13 mouse cellular contexts compared by ENCODE assay signal in the genomic region with DNA sequence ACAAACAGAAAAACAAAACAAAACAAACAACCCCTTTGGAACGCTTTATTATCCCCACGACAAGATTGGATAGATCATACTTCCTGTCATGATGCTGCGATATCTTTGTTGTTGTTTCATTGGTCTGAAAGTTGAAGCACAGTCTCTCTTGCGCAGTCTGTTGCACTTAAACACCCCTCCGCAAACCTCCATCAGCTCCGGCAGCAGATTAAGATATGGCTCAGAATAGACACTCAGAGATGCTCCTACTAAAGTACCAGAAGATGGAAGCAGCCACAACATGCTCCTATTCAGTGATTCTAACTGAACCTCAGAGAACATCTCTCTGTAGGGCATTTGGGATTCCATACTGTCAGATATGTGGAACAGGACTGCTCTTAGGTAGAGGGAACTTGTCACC. TPM values are rescaled to one million over a fixed set of nuclear protein-coding genes. Genes with fewer than 3 reads are reported as not detected.
"Had no signal": no experiment of that assay in that cellular context is flagged by ENCODE, and none has a peak within 500 bp of the region (broad histone marks: within the 10 kb centered on the region; RNA-seq: fewer than 3 reads in every experiment).

No protein-coding gene starts in this region.

- DNase-seq: retina, postnatal 1 day; right cerebral cortex, adult 18-20 months; right cerebral cortex, postnatal 14 days; right cerebral cortex, postnatal 25 days; right cerebral cortex, postnatal 4 days; spleen, adult 18-20 months; thymus, adult 18-20 months; thymus, adult 2 months; thymus, postnatal 14 days; thymus, postnatal 25 days; thymus, postnatal 36 days; thymus, postnatal 4 days had no signal

RNA-seq across cellular contexts. Expression of a gene that starts 32.7 kb away (rescaled TPM):
- total RNA-seq: neutrophil, adult 5-6 weeks had no signal
